8 mouse cellular contexts compared by ENCODE assay signal in the genomic region with DNA sequence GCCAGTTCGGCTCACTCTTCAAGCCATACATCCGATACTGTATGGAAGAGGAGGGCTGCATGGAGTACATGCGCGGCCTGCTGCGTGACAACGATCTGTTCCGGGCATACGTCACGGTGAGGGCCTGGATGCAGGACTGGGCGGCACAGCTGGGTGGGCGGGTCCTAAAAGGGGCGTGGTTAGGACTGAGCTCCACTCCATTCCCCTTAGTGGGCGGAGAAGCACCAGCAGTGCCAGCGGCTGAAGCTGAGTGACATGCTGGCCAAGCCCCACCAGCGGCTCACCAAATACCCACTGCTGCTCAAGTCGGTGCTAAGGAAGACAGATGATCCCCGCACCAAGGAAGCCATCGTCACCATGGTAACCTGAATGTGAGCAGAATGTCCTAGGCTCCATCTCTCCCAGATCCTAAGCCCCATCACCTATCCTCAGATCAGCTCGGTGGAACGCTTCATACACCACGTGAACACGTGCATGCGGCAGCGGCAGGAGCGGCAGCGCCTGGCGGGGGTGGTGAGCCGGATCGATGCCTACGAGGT. TPM values are rescaled to one million over a fixed set of nuclear protein-coding genes. Genes with fewer than 3 reads are reported as not detected.
DNase-seq lines count a peak whose midpoint lies in the region; ATAC-seq and TF ChIP-seq lines count a peak whose summit lies in the region.

No protein-coding gene starts in this region.

- 9% methylated on average over 30 of the region's 30 CpGs for WGBS in hindbrain, embryonic 10.5 days
- 36% methylated on average over 30 of the region's 30 CpGs for WGBS in lung, postnatal 0 days

- H3K9me3 ChIP-seq in hindbrain, embryonic 10.5 days, result no peaks in the 10 kb centered on the region
- H3K9me3 ChIP-seq in lung, postnatal 0 days (ENCODE audit: low read length), result no peaks in the 10 kb centered on the region

- peak overlapping the region; percentile 74 for H3K27ac ChIP-seq in hindbrain, embryonic 10.5 days
- H3K27ac ChIP-seq in lung, postnatal 0 days (ENCODE audit: low read length), result peak overlapping the region; percentile 93

- TF ChIP-seq CTCF in lung, postnatal 0 days (IDR thresholded peaks at IDR 0.05), result no peak

- peaks cover 45% of the 10 kb centered on the region for H3K27me3 ChIP-seq in hindbrain, embryonic 10.5 days (ENCODE audit: insufficient read depth, poor library complexity, severe bottlenecking)
- H3K27me3 ChIP-seq in lung, postnatal 0 days (replicated peaks; ENCODE audit: insufficient read depth, low read length), result no peaks in the 10 kb centered on the region

- TF ChIP-seq EP300 in lung, postnatal 0 days (IDR thresholded peaks at IDR 0.05), result no peak

- DNase-seq in CD4-positive helper T cell, adult 2 months (ENCODE audit: low read depth, low spot score), result peak; percentile 47
- DNase-seq in Muller cell, postnatal 12 days (ENCODE audit: inconsistent ontology term), result peak; percentile 73
- peak; percentile 86 for DNase-seq in embryo, embryonic 11.5 days (ENCODE audit: low read depth, low spot score)
- DNase-seq in hindbrain, embryonic 10.5 days (ENCODE audit: low spot score), result peak; percentile 93
- peak; percentile 45 to 55 for DNase-seq in layer of hippocampus, postnatal 14 days (ENCODE audit: low spot score in 2 of 2)
- DNase-seq in lung, postnatal 0 days (ENCODE audit: low spot score), result peak; percentile 91
- DNase-seq in retina, postnatal 1 day, result peak; percentile 95
- DNase-seq in spleen, postnatal 14 days (ENCODE audit: low spot score in 2 of 2), result no peak

- H3K9ac ChIP-seq in lung, postnatal 0 days (replicated peaks; ENCODE audit: low read depth), result no peak overlapping the region

- H3K4me3 ChIP-seq in hindbrain, embryonic 10.5 days, result peak overlapping the region; percentile 54
- H3K4me3 ChIP-seq in lung, postnatal 0 days (ENCODE audit: low read depth, low read length), result peak overlapping the region; percentile 27; the same call in 1 of the 2 replicates

- H3K36me3 ChIP-seq in hindbrain, embryonic 10.5 days, result peaks cover 77% of the 10 kb centered on the region
- peaks cover 27% of the 10 kb centered on the region for H3K36me3 ChIP-seq in lung, postnatal 0 days (ENCODE audit: insufficient read depth, low read length)

- peak overlapping the region; percentile 65 for H3K4me2 ChIP-seq in lung, postnatal 0 days (replicated peaks; ENCODE audit: low read depth, low read length)

- peaks cover 31% of the 10 kb centered on the region for H3K4me1 ChIP-seq in hindbrain, embryonic 10.5 days (replicated peaks)
- 0 out of 2 replicates have a peak, but pooled peaks cover 3% of the 10 kb centered on the region for H3K4me1 ChIP-seq in lung, postnatal 0 days (ENCODE audit: insufficient read depth, low read depth, low read length)

- peak; percentile 92 for ATAC-seq in lung, postnatal 0 days

RNA-seq across cellular contexts. Expression of gene Tnfrsf25, which starts 7.7 kb away (rescaled TPM):
- polyA plus RNA-seq in hindbrain, embryonic 10.5 days (2016; fragmentation: Nextera tagmentation; extraction: Ambion mirVana), result 0.70 and 0.82 TPM in 2 replicates
- total RNA-seq in layer of hippocampus, postnatal 14 days (2021), result 10 to 100 TPM; 17.7 to 25.6 TPM
- 1.2 and 1.4 TPM in 2 replicates for polyA plus RNA-seq in lung, postnatal 0 days (2015; fragmentation: Nextera tagmentation; extraction: Ambion mirVana)

RNA-seq across cellular contexts. Expression of gene Plekhg5, which starts 35.7 kb away (rescaled TPM):
- polyA plus RNA-seq in hindbrain, embryonic 10.5 days (2016; fragmentation: Nextera tagmentation; extraction: Ambion mirVana), result 9.6 and 12.4 TPM in 2 replicates
- total RNA-seq in layer of hippocampus, postnatal 14 days (2021), result 100 to 1,000 TPM; 106 to 115 TPM
- polyA plus RNA-seq in lung, postnatal 0 days (2015; fragmentation: Nextera tagmentation; extraction: Ambion mirVana), result 17.4 and 18.8 TPM in 2 replicates

RNA-seq across cellular contexts. Expression of gene Espn, which starts 44.1 kb away (rescaled TPM):
- polyA plus RNA-seq in hindbrain, embryonic 10.5 days (2016; fragmentation: Nextera tagmentation; extraction: Ambion mirVana), result 1.6 and 6.5 TPM in 2 replicates
- total RNA-seq in layer of hippocampus, postnatal 14 days (2021), result under 1 TPM; 0.57 to 0.94 TPM
- polyA plus RNA-seq in lung, postnatal 0 days (2015; fragmentation: Nextera tagmentation; extraction: Ambion mirVana), result 2.0 and 3.1 TPM in 2 replicates

RNA-seq across cellular contexts. Expression of gene Hes2, which starts 50.6 kb away (rescaled TPM):
- 4.2 and 4.7 TPM in 2 replicates for polyA plus RNA-seq in hindbrain, embryonic 10.5 days (2016; fragmentation: Nextera tagmentation; extraction: Ambion mirVana)
- not detected for total RNA-seq in layer of hippocampus, postnatal 14 days (2021)
- 0.26 and 0.33 TPM in 2 replicates for polyA plus RNA-seq in lung, postnatal 0 days (2015; fragmentation: Nextera tagmentation; extraction: Ambion mirVana)

Comparison
In these comparisons a context has a peak if more than half of its experiments do, and no peak if none do; other contexts are left out.
1. DNase-seq: peak in CD4-positive helper T cell, adult 2 months (single experiment), Muller cell, postnatal 12 days (single experiment), embryo, embryonic 11.5 days (single experiment), hindbrain, embryonic 10.5 days (single experiment), layer of hippocampus, postnatal 14 days (2 of 2), lung, postnatal 0 days (single experiment) and retina, postnatal 1 day (single experiment); none in spleen, postnatal 14 days (0 of 2).